Mouse (Mus musculus): ENCODE measurements around the gene Spink4. TPM values are rescaled to one million over a fixed set of nuclear protein-coding genes. Genes with fewer than 3 reads are reported as not detected.

Gene Spink4
- polyA plus RNA-seq, 1 experiment, result not detected

GRCm38 (mm10) chr4:40885166-40885525 is 34.7 kb upstream of the Spink4 start:
- TF ChIP-seq MYOD1 (IDR thresholded peaks at IDR 0.05; ENCODE audit: control insufficient read depth, insufficient read length, low read depth) (no peak), MYOG (IDR thresholded peaks at IDR 0.05; ENCODE audit: control insufficient read depth, extremely low read depth, insufficient read length) (no peak), FOSL1 (IDR thresholded peaks at IDR 0.05; ENCODE audit: insufficient read depth, low read length, poor library complexity, severe bottlenecking) (no peak), MAX (IDR thresholded peaks at IDR 0.05) (no peak), CTCF (IDR thresholded peaks at IDR 0.05; ENCODE audit: control insufficient read depth, insufficient read depth, insufficient read length) (no peak), CEBPB (IDR thresholded peaks at IDR 0.05; ENCODE audit: low read depth) (no peak), USF1 (IDR thresholded peaks at IDR 0.05; ENCODE audit: low read depth) (no peak)
- Histone ChIP-seq H3K4me3 (ENCODE audit: insufficient read depth, poor library complexity, severe bottlenecking) (no peak overlapping the region), H3K36me3 (ENCODE audit: control insufficient read depth, insufficient read depth) (no peaks in the 10 kb centered on the region), H3K79me3 (ENCODE audit: low read depth) (no peaks in the 10 kb centered on the region), H3ac (ENCODE audit: control insufficient read depth, insufficient read length, low read depth) (no peak overlapping the region), H3K79me2 (ENCODE audit: control insufficient read depth, insufficient read depth) (no peaks in the 10 kb centered on the region), H3K27me3 (ENCODE audit: control insufficient read depth, insufficient read depth, insufficient read length) (no peaks in the 10 kb centered on the region)

- Histone ChIP-seq H3K4me3 (ENCODE audit: insufficient read depth, poor library complexity, severe bottlenecking) (no peak overlapping the region), H3K27me3 (ENCODE audit: control insufficient read depth, insufficient read depth, insufficient read length) (no peaks in the 10 kb centered on the region), H3ac (ENCODE audit: control insufficient read depth, insufficient read length, low read depth) (no peak overlapping the region), H3K36me3 (ENCODE audit: control insufficient read depth, insufficient read depth) (no peaks in the 10 kb centered on the region), H3K79me3 (ENCODE audit: low read depth) (no peaks in the 10 kb centered on the region), H3K79me2 (ENCODE audit: control insufficient read depth, insufficient read depth) (no peaks in the 10 kb centered on the region)
- TF ChIP-seq USF1 (IDR thresholded peaks at IDR 0.05; ENCODE audit: low read depth), result no peak
- no peak for TF ChIP-seq FOSL1 (IDR thresholded peaks at IDR 0.05; ENCODE audit: insufficient read depth, low read length, poor library complexity, severe bottlenecking)
- no peak for TF ChIP-seq CEBPB (IDR thresholded peaks at IDR 0.05; ENCODE audit: low read depth)
- no peak for TF ChIP-seq CTCF (IDR thresholded peaks at IDR 0.05; ENCODE audit: control insufficient read depth, insufficient read depth, insufficient read length)
- no peak for TF ChIP-seq MYOD1 (IDR thresholded peaks at IDR 0.05; ENCODE audit: control insufficient read depth, insufficient read length, low read depth)
- no peak for TF ChIP-seq MAX (IDR thresholded peaks at IDR 0.05)
- no peak for TF ChIP-seq MYOG (IDR thresholded peaks at IDR 0.05; ENCODE audit: control insufficient read depth, extremely low read depth, insufficient read length)
Measured at GRCm38 (mm10) chr4:40885883-40886282, 34.0 kb upstream of the Spink4 start.

GRCm38 (mm10) chr4:40888839-40889238 is 31.0 kb upstream of the Spink4 start:
- H3K79me2 ChIP-seq (ENCODE audit: control insufficient read depth, insufficient read depth), result no peaks in the 10 kb centered on the region
- H3K36me3 ChIP-seq (ENCODE audit: control insufficient read depth, insufficient read depth), result no peaks in the 10 kb centered on the region
- H3K4me3 ChIP-seq (ENCODE audit: insufficient read depth, poor library complexity, severe bottlenecking), result no peak overlapping the region
- no peak overlapping the region for H3ac ChIP-seq (ENCODE audit: control insufficient read depth, insufficient read length, low read depth)
- no peaks in the 10 kb centered on the region for H3K79me3 ChIP-seq (ENCODE audit: low read depth)
- no peaks in the 10 kb centered on the region for H3K27me3 ChIP-seq (ENCODE audit: control insufficient read depth, insufficient read depth, insufficient read length)
- TF ChIP-seq MYOD1 (IDR thresholded peaks at IDR 0.05; ENCODE audit: control insufficient read depth, insufficient read length, low read depth) (no peak), MYOG (IDR thresholded peaks at IDR 0.05; ENCODE audit: control insufficient read depth, extremely low read depth, insufficient read length) (no peak), USF1 (IDR thresholded peaks at IDR 0.05; ENCODE audit: low read depth) (no peak), MAX (IDR thresholded peaks at IDR 0.05) (no peak), FOSL1 (IDR thresholded peaks at IDR 0.05; ENCODE audit: insufficient read depth, low read length, poor library complexity, severe bottlenecking) (no peak), CEBPB (IDR thresholded peaks at IDR 0.05; ENCODE audit: low read depth) (no peak), CTCF (IDR thresholded peaks at IDR 0.05; ENCODE audit: control insufficient read depth, insufficient read depth, insufficient read length) (no peak)

- no peak for TF ChIP-seq CTCF (IDR thresholded peaks at IDR 0.05; ENCODE audit: control insufficient read depth, insufficient read depth, insufficient read length)
- TF ChIP-seq CEBPB (IDR thresholded peaks at IDR 0.05; ENCODE audit: low read depth), result no peak
- TF ChIP-seq MYOD1 (IDR thresholded peaks at IDR 0.05; ENCODE audit: control insufficient read depth, insufficient read length, low read depth), result no peak
- TF ChIP-seq MAX (IDR thresholded peaks at IDR 0.05), result no peak
- no peak for TF ChIP-seq MYOG (IDR thresholded peaks at IDR 0.05; ENCODE audit: control insufficient read depth, extremely low read depth, insufficient read length)
- TF ChIP-seq FOSL1 (IDR thresholded peaks at IDR 0.05; ENCODE audit: insufficient read depth, low read length, poor library complexity, severe bottlenecking), result no peak
- TF ChIP-seq USF1 (IDR thresholded peaks at IDR 0.05; ENCODE audit: low read depth), result no peak
- H3K4me3 ChIP-seq (ENCODE audit: insufficient read depth, poor library complexity, severe bottlenecking), result no peak overlapping the region
- no peak overlapping the region for H3ac ChIP-seq (ENCODE audit: control insufficient read depth, insufficient read length, low read depth)
- H3K79me3 ChIP-seq (ENCODE audit: low read depth), result no peaks in the 10 kb centered on the region
- no peaks in the 10 kb centered on the region for H3K36me3 ChIP-seq (ENCODE audit: control insufficient read depth, insufficient read depth)
- no peaks in the 10 kb centered on the region for H3K27me3 ChIP-seq (ENCODE audit: control insufficient read depth, insufficient read depth, insufficient read length)
- H3K79me2 ChIP-seq (ENCODE audit: control insufficient read depth, insufficient read depth), result no peaks in the 10 kb centered on the region
Measured at GRCm38 (mm10) chr4:40889252-40889651, 30.6 kb upstream of the Spink4 start.

GRCm38 (mm10) chr4:40889983-40890382 is 29.9 kb upstream of the Spink4 start:
- no peak overlapping the region for H3K4me3 ChIP-seq (ENCODE audit: insufficient read depth, poor library complexity, severe bottlenecking)

GRCm38 (mm10) chr4:40891206-40891605 is 28.6 kb upstream of the Spink4 start:
- Histone ChIP-seq H3K79me3 (ENCODE audit: low read depth) (no peaks in the 10 kb centered on the region), H3K27me3 (ENCODE audit: control insufficient read depth, insufficient read depth, insufficient read length) (no peaks in the 10 kb centered on the region), H3K79me2 (ENCODE audit: control insufficient read depth, insufficient read depth) (no peaks in the 10 kb centered on the region), H3ac (ENCODE audit: control insufficient read depth, insufficient read length, low read depth) (no peak overlapping the region), H3K4me3 (ENCODE audit: insufficient read depth, poor library complexity, severe bottlenecking) (no peak overlapping the region), H3K36me3 (ENCODE audit: control insufficient read depth, insufficient read depth) (no peaks in the 10 kb centered on the region)
- TF ChIP-seq FOSL1 (IDR thresholded peaks at IDR 0.05; ENCODE audit: insufficient read depth, low read length, poor library complexity, severe bottlenecking) (no peak), USF1 (IDR thresholded peaks at IDR 0.05; ENCODE audit: low read depth) (no peak), CTCF (IDR thresholded peaks at IDR 0.05; ENCODE audit: control insufficient read depth, insufficient read depth, insufficient read length) (no peak), CEBPB (IDR thresholded peaks at IDR 0.05; ENCODE audit: low read depth) (no peak), MYOD1 (IDR thresholded peaks at IDR 0.05; ENCODE audit: control insufficient read depth, insufficient read length, low read depth) (no peak), MAX (IDR thresholded peaks at IDR 0.05) (no peak), MYOG (IDR thresholded peaks at IDR 0.05; ENCODE audit: control insufficient read depth, extremely low read depth, insufficient read length) (no peak)

More at GRCm38 (mm10) chr4:40889983-40890382, 29.9 kb upstream of the Spink4 start:
- Histone ChIP-seq H3K27me3 (ENCODE audit: control insufficient read depth, insufficient read depth, insufficient read length) (no peaks in the 10 kb centered on the region), H3K36me3 (ENCODE audit: control insufficient read depth, insufficient read depth) (no peaks in the 10 kb centered on the region), H3K79me2 (ENCODE audit: control insufficient read depth, insufficient read depth) (no peaks in the 10 kb centered on the region), H3K79me3 (ENCODE audit: low read depth) (no peaks in the 10 kb centered on the region), H3ac (ENCODE audit: control insufficient read depth, insufficient read length, low read depth) (no peak overlapping the region)
- TF ChIP-seq MYOD1 (IDR thresholded peaks at IDR 0.05; ENCODE audit: control insufficient read depth, insufficient read length, low read depth) (no peak), USF1 (IDR thresholded peaks at IDR 0.05; ENCODE audit: low read depth) (no peak), CTCF (IDR thresholded peaks at IDR 0.05; ENCODE audit: control insufficient read depth, insufficient read depth, insufficient read length) (no peak), FOSL1 (IDR thresholded peaks at IDR 0.05; ENCODE audit: insufficient read depth, low read length, poor library complexity, severe bottlenecking) (no peak), CEBPB (IDR thresholded peaks at IDR 0.05; ENCODE audit: low read depth) (no peak), MAX (IDR thresholded peaks at IDR 0.05) (no peak), MYOG (IDR thresholded peaks at IDR 0.05; ENCODE audit: control insufficient read depth, extremely low read depth, insufficient read length) (no peak)

Data from C2C12 (cell line).